Mouse (Mus musculus) layer of hippocampus, adult 8-10 months (tissue): ENCODE data around the gene Topaz1. TPM values are rescaled to one million over a fixed set of nuclear protein-coding genes. Genes with fewer than 3 reads are reported as not detected.
A peak's percentile ranks its signal among the peaks of the same experiment; 100 is the strongest.
"Not testable (repeated sequence)": the region's sequence is repeated elsewhere in the genome, so short reads cannot be mapped to it uniquely, and the experiment has no call there.

Experiments used
- DNase-seq, 2 experiments: peaks; one replicate each; pipeline ENCODE4 v3.0.0; 2022; ENCODE audit warnings: low spot score in 2 of 2
- total RNA-seq, 4 experiments: library from RNA; stranded (reverse); gene quantifications; 2 replicates each; pipeline ENCODE4 v1.2.4; 2022

Topaz1 gene
- total RNA-seq, 4 experiments from 2014 or later, result not detected

GRCm38 (mm10) chr9:122810212-122810611, 63.1 kb downstream of the Topaz1 start:
- no peak for DNase-seq

GRCm38 (mm10) chr9:122812386-122812785, 65.2 kb downstream of the Topaz1 start:
- no peak for DNase-seq

- DNase-seq, result no peak
These were observed 67.6 kb downstream of the Topaz1 start for GRCm38 (mm10) chr9:122814775-122815174.

GRCm38 (mm10) chr9:122815239-122815851, 68.2 kb downstream of the Topaz1 start:
- no peak for DNase-seq

GRCm38 (mm10) chr9:122823374-122824017, 76.3 kb downstream of the Topaz1 start:
- no peak for DNase-seq

GRCm38 (mm10) chr9:122826743-122827142, 79.6 kb downstream of the Topaz1 start:
- no peak for DNase-seq

GRCm38 (mm10) chr9:122829826-122830380, 82.8 kb downstream of the Topaz1 start:
- no peak for DNase-seq

GRCm38 (mm10) chr9:122836126-122836525, 89.0 kb downstream of the Topaz1 start:
- peak in 1 of 2 experiments; percentile 10 for DNase-seq

GRCm38 (mm10) chr9:122836790-122837189, 89.6 kb downstream of the Topaz1 start:
- DNase-seq, result peak; percentile 47 to 69

GRCm38 (mm10) chr9:122837216-122837615, 90.1 kb downstream of the Topaz1 start:
- DNase-seq, result no peak

GRCm38 (mm10) chr9:122837680-122838079, 90.5 kb downstream of the Topaz1 start:
- DNase-seq, result peak in 1 of 2 experiments; percentile 11

GRCm38 (mm10) chr9:122843760-122844159, 96.6 kb downstream of the Topaz1 start, which contains the start of gene Gm35549:
Gene Gm35549 (minus strand): TSS chr9:122844035.
- DNase-seq, result no peak

GRCm38 (mm10) chr9:122845621-122846020, 98.5 kb downstream of the Topaz1 start:
- DNase-seq, result no peak

- peak; percentile 51 to 75 for DNase-seq
These were observed 99.0 kb downstream of the Topaz1 start for GRCm38 (mm10) chr9:122846156-122846555.

GRCm38 (mm10) chr9:122847811-122848311, 100.7 kb downstream of the Topaz1 start:
- not testable (repeated sequence) for DNase-seq

Other genes with a start within 250 kb of the Topaz1 start
- gene Tcaim, start 58.2 kb downstream of the Topaz1 start, total RNA-seq, result 10 to 100 TPM; 20.1 to 22.9 (median 22.1) TPM
- not detected for gene Gm35549, start 96.7 kb downstream of the Topaz1 start, total RNA-seq
- 100 to 1,000 TPM; 151 to 196 (median 188) TPM for gene Zfp445, start 118.7 kb downstream of the Topaz1 start, total RNA-seq
- gene Zkscan7, start 138.3 kb downstream of the Topaz1 start, total RNA-seq, result 1 to 10 TPM; 4.1 to 6.5 (median 5.9) TPM
- 1 to 10 TPM; 6.9 to 9.9 (median 8.2) TPM for gene Zfp105, start 175.7 kb downstream of the Topaz1 start, total RNA-seq
- gene 1110059G10Rik, start 203.7 kb downstream of the Topaz1 start, total RNA-seq, result 10 to 100 TPM; 20.9 to 24.6 (median 23.0) TPM
- under 1 TPM; 0.65 to 0.99 (median 0.81) TPM for gene Kif15, start 203.7 kb downstream of the Topaz1 start, total RNA-seq